Mouse (Mus musculus) intestine, postnatal 0 days (tissue): ENCODE measurements around the gene Aatf. TPM values are rescaled to one million over a fixed set of nuclear protein-coding genes. Genes with fewer than 3 reads are reported as not detected.

Experiments
- ATAC-seq: fragments of 200-750 bp; cut with Nextera tagmentation; 2 replicates; pipeline ENCODE4 v1.8.0; 2017; ENCODE audit warnings: mild to moderate bottlenecking, moderate TSS enrichment, moderate library complexity
- H3K27ac ChIP-seq: fragments of 300-500 bp; sonication (generic); 2 replicates; pipeline ENCODE4 v1.5.1; 2014; ENCODE audit warnings: mild to moderate bottlenecking, low read depth, low read length, moderate library complexity
- H3K27me3 ChIP-seq: fragments of 300-500 bp; sonication (generic); replicated peaks from 2 replicates; pipeline ENCODE4 v1.6.1; 2014; ENCODE audit warnings: low read length, mixed read lengths; ENCODE audit not compliant: control insufficient read depth, insufficient read depth
- H3K36me3 ChIP-seq: fragments of 300-500 bp; sonication (generic); 2 replicates; pipeline ENCODE4 v1.6.1; 2014; ENCODE audit warnings: mild to moderate bottlenecking, moderate library complexity; ENCODE audit not compliant: control insufficient read depth, insufficient read depth
- H3K4me1 ChIP-seq: fragments of 300-500 bp; sonication (generic); replicated peaks from 2 replicates; pipeline ENCODE4 v1.6.1; 2014; ENCODE audit warnings: antibody characterized with exemption, low read length, mixed read lengths; ENCODE audit not compliant: control insufficient read depth, insufficient read depth
- H3K4me2 ChIP-seq: fragments of 300-500 bp; sonication (generic); replicated peaks from 2 replicates; pipeline ENCODE4 v1.6.1; 2014; ENCODE audit warnings: low read depth, mild to moderate bottlenecking, moderate library complexity
- H3K4me3 ChIP-seq: fragments of 300-500 bp; sonication (generic); 2 replicates; pipeline ENCODE4 v1.5.1; 2014; ENCODE audit warnings: low read depth, low read length
- H3K9ac ChIP-seq: fragments of 300-500 bp; sonication (generic); 2 replicates; pipeline ENCODE4 v1.6.1; 2014; ENCODE audit warnings: mild to moderate bottlenecking, low read depth, low read length
- H3K9me3 ChIP-seq: fragments of 300-500 bp; sonication (generic); 2 replicates; pipeline ENCODE4 v1.6.1; 2016; ENCODE audit warnings: mixed run types; ENCODE audit not compliant: control insufficient read depth
- CTCF ChIP-seq: sonication (generic); IDR thresholded peaks from 2 replicates; pipeline ENCODE4 v1.5.1; 2016; ENCODE audit warnings: low read depth, mild to moderate bottlenecking, control low read depth, antibody characterized with exemption, moderate library complexity
- WGBS: fragments of 180-500 bp; shearing (Covaris S2); extraction: QIAGEN DNeasy Blood & Tissue Kit; methylation state at CpG from one replicate; pipeline ENCODE4 v1.1.7; 2014; 5-methylcytosine and 5-hydroxymethylcytosine counted together
- polyA plus RNA-seq: library from polyadenylated mRNA; unstranded; fragments of >200 nt; fragmentation: Nextera tagmentation; extraction: Ambion mirVana; gene quantifications from 2 replicates; pipeline ENCODE4 v1.2.1, GENCODE M21; 2015

Gene Aatf
- polyA plus RNA-seq, 1 experiment from 2014 or later = 25.6 TPM

DNA sequence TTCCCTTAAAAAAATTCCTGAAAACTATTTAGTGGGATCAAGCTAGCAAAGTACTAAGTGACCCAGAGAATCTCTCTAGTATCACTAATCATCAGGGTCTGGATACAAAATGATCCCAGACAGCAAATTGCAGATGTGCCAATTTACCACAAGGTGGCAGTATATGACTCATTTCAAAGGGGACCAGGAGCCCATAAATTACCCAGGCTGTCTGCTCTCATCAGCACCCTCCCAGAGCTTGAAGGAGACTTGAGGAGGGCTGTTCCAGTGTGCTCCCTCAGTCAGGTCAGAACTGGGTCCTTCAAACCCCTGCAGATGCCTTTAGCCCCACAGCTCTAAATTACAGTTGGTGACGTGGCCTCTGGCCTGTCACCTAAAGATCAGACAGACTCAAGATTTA is 83.7 kb downstream of the Aatf start:
- H3K4me2 ChIP-seq = no peak overlapping the region
- H3K4me1 ChIP-seq = no peaks in the 10 kb centered on the region
- whole genome bisulfite sequencing = 77% methylated on average over 1 of the region's 1 CpGs
- H3K27me3 ChIP-seq = no peaks in the 10 kb centered on the region
- 0 out of 2 replicates have a peak, but pooled peaks cover under 1% of the 10 kb centered on the region for H3K36me3 ChIP-seq
- no peak overlapping the region for H3K27ac ChIP-seq
- ATAC-seq = no peak
- peak; percentile 85 for TF ChIP-seq CTCF
- no peaks in the 10 kb centered on the region for H3K9me3 ChIP-seq
- H3K4me3 ChIP-seq = no peak overlapping the region
- H3K9ac ChIP-seq = no peak overlapping the region

DNA sequence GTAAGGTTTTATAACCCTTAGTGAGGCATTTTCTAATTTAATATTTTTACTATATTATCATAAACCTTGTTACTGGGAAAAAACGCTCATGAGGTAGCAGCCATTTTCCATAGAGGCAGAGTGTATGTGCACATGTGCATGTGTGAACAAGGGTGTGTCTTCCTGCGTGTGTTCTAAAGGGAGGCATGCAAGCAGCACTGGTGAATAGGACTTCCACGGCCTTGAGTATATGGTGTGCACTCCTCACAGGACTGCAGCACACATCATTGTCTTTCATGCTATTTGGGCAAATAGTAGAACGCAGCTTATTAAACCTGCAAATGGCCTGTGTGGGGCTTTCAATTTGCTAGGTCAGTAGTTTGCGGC is 86.7 kb downstream of the Aatf start:
- Histone ChIP-seq H3K27me3 (no peaks in the 10 kb centered on the region), H3K4me2 (peak overlapping the region; percentile 7; the same call in 1 of the 2 replicates), H3K4me3 (no peak overlapping the region), H3K27ac (no peak overlapping the region), H3K9ac (no peak overlapping the region), H3K4me1 (no peaks in the 10 kb centered on the region), H3K36me3 (no peaks in the 10 kb centered on the region), H3K9me3 (no peaks in the 10 kb centered on the region)
- ATAC-seq = no peak
- WGBS = 67% methylated on average over 5 of the region's 5 CpGs
- no peak for TF ChIP-seq CTCF

- Histone ChIP-seq H3K4me1 (no peaks in the 10 kb centered on the region), H3K4me3 (no peak overlapping the region), H3K36me3 (no peaks in the 10 kb centered on the region), H3K9ac (no peak overlapping the region), H3K27me3 (no peaks in the 10 kb centered on the region), H3K9me3 (no peaks in the 10 kb centered on the region), H3K4me2 (peak overlapping the region; percentile 7; the same call in 1 of the 2 replicates), H3K27ac (no peak overlapping the region)
- no peak for TF ChIP-seq CTCF
- peak; percentile 10; the same call in 1 of the 2 replicates for ATAC-seq
- 42% methylated on average over 13 of the region's 13 CpGs for WGBS
These were observed 87.3 kb downstream of the Aatf start for GRCm38 (mm10) chr11:84425736-84426632.

DNA sequence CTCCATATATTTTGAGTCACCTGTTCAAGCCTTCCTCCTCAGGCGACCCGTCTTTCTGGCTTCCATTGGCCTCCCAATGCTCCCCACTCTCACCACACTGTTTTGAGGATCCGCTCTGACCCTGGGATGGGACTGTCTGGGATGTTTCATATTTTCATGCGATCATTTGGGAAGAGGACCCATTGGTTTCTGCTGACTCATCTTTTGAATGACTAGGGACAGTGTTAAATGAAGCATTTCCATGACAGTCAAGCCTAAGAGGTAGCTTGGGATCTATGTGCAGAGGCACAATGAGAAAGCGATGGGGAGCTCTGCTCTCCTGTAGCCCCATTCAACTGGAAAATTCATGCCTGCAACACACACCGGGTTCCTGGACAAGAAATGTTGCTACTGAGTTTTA is 92.5 kb downstream of the Aatf start:
- no peak for TF ChIP-seq CTCF
- H3K9me3 ChIP-seq = no peaks in the 10 kb centered on the region
- H3K36me3 ChIP-seq = no peaks in the 10 kb centered on the region
- H3K27me3 ChIP-seq = no peaks in the 10 kb centered on the region
- WGBS = 93% methylated on average over 6 of the region's 6 CpGs
- no peak overlapping the region for H3K4me2 ChIP-seq
- ATAC-seq = no peak
- no peak overlapping the region for H3K4me3 ChIP-seq
- no peaks in the 10 kb centered on the region for H3K4me1 ChIP-seq
- no peak overlapping the region for H3K27ac ChIP-seq
- H3K9ac ChIP-seq = no peak overlapping the region

GRCm38 (mm10) chr11:84413111-84413510 is 100.2 kb downstream of the Aatf start:
- no peaks in the 10 kb centered on the region for H3K36me3 ChIP-seq
- no peaks in the 10 kb centered on the region for H3K27me3 ChIP-seq
- no peak overlapping the region for H3K9ac ChIP-seq
- no peak overlapping the region for H3K27ac ChIP-seq
- WGBS = 61% methylated on average over 6 of the region's 6 CpGs
- no peak for ATAC-seq
- H3K4me2 ChIP-seq = no peak overlapping the region
- H3K4me1 ChIP-seq = no peaks in the 10 kb centered on the region
- no peak overlapping the region for H3K4me3 ChIP-seq
- TF ChIP-seq CTCF = no peak
- H3K9me3 ChIP-seq = no peaks in the 10 kb centered on the region

DNA sequence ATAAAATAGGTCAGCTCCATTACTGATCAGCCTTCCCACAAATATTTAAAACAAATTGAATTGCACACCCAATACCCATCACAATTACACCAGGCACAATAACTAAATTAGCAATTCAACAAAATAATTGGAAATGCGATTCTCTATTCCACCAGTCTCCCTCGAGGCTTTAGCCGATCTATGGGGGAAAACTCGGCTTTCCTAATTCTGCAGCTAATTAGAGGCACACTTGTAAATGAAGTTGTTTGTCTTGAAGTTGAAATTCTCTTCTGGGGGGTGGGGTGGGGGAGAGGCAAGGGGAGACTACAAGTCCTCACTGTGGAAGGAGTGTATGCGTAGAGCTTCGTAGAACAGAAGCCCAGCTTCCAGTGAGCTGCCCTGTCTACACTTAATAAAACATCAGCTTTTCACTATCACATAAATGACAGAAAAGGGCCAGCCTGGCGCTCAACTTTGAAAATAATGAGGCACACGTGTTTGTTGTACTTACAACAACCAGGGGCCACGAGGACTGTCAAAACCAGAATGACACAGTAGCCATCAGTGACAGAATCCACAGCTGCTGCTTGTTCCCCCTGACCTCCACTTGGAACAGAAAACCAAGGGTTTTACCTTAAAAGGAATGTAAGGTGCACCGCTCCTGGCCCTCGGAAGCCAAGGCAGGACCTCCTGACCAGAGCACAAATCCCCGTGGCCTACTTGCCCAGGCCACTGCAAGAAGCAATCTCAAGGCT is 101.0 kb downstream of the Aatf start:
- Histone ChIP-seq H3K4me2 (no peak overlapping the region), H3K27ac (no peak overlapping the region), H3K9ac (no peak overlapping the region), H3K9me3 (no peaks in the 10 kb centered on the region), H3K4me1 (no peaks in the 10 kb centered on the region), H3K4me3 (no peak overlapping the region), H3K36me3 (no peaks in the 10 kb centered on the region), H3K27me3 (no peaks in the 10 kb centered on the region)
- ATAC-seq = no peak
- no peak for TF ChIP-seq CTCF
- WGBS = 78% methylated on average over 12 of the region's 12 CpGs
